Mouse (Mus musculus): ENCODE results near the gene Myom1.

The Myom1 gene

DNA sequence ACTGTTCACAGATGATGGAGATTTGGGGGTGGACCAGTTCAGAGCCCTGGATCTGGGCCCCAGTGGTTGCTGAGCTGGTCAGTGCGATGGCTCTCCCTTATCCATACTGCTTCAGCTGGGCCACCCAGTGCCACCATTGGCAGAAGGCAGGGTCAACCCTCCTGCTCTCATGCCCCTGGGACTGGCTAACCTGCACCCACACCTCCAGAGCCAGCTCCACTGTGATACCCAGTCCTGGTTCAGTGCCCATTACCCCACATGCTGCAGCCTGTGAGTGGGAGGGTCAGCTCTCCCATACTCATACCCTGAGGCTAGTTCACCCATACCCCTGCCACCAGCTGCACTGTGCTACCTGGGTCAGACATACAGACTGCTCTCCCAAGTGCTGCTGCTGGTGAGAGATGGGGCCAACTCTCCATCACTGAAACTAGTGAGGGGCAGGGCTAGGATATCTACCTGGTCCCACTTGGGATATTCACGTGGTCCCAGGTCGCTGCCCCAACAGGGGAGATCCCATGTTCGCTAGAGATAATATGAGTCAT lies 15.1 kb downstream of the Myom1 start:
- in situ Hi-C loops (cut with MseI, MboI) = no loop called here

DNA sequence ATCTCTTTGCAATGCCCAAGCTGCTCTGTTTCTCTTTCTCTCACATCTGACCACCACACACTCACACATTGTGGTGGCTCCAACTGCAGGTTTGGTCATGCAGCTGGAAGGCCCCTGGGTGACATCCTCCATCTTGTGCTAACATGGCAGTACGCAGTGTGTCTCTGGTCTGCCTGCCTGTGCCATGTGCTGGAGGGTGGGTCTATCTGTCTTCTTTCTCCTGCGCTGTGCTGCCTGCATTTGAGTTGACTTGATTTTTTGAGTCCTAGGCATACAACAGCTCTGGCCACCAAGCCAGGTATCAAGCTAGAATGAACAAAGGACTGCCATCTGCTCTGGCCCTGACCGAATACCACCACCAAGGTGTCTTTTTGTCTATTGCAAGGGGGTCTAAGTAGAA lies 15.7 kb downstream of the Myom1 start:
- in situ Hi-C loops (cut with MseI, MboI) = no loop called here

DNA sequence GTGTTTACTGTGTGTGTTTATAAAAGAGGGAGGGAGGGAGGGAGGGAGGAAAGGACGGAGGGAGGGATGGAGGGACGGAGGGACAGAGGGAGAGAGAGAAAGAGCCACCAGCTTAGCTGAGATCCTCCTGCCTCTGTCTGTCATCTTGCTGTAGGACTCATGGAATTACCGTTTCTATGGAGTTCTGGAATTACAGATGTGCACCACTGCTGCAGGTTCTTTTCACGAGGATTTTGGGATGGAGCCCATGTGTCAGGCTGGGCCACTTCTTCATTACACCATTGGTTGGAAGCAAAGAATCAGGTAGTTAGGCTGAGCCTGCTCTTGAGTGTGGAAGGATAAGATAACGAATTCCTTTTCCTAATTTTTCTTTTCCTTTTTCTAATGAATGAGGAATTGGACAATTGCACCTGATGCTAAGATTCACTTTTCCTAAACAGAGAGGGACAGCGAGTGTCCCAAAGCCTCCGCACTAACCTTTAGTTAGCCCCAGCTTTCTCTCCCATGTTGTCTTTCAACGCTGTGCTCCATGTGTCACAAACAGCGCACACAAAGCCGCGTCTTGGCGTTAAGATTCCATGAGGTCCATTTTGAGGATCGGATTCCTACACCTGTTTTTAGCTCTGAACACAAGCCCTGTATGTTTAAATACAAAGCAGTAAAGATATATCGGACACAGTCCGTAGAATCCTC lies 16.3 kb downstream of the Myom1 start:
- in situ Hi-C loops (cut with MseI, MboI) = no loop called here

DNA sequence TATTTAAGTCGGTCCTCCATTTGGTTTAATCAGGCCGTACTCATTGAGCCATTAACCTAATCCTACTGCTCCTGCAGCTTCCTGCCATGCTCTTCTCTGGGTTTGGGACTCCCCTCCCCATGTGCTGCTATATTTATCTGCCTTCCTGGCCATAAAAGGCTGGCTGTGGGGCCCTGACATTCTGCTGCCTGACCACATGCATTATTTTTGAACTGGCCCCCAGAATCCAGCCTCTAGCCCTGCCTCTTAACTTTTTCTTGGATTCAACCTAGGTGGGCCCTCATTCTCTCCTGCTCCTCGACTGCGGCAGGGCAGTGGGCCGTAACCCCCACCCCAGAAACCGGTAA lies 16.8 kb downstream of the Myom1 start:
- in situ Hi-C loops (cut with MseI, MboI) = no loop called here

DNA sequence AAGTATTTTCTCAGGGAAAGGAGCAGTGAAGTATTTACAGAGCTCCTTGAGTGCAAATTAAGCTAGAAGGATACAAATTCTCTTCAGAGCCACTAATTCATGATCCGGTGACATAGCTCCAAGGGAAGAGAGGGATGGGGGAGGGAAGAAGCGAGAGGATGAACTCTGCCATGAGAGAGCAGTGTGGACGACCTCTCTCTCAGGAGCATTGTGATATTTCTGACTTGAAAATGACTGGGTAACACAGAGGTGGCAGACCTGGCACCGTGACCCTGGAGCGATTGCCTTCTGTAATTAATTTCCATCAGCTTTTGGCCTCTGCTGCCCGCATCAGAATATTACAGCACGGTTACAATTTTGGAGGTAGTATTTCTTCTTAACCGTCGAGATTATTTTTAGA lies 17.4 kb downstream of the Myom1 start:
- in situ Hi-C loops (cut with MseI, MboI) = no loop called here

DNA sequence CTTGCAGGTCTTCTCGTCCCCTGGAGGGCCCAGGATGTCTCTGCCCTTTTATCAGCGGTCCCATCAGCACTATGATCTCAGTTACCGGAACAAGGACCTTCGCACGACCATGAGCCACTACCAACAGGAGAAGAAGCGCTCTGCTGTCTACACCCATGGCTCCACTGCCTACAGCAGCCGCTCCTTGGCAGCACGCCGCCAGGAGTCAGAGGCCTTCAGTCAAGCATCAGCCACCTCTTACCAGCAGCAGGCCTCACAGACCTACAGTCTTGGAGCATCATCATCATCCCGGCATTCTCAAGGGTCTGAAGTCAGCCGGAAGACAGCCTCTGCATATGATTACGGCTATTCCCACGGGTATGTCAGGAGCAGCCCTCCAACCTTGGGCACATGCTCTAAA lies 20.4 kb downstream of the Myom1 start:
- in situ Hi-C loops (cut with MseI, MboI) = no loop called here

DNA sequence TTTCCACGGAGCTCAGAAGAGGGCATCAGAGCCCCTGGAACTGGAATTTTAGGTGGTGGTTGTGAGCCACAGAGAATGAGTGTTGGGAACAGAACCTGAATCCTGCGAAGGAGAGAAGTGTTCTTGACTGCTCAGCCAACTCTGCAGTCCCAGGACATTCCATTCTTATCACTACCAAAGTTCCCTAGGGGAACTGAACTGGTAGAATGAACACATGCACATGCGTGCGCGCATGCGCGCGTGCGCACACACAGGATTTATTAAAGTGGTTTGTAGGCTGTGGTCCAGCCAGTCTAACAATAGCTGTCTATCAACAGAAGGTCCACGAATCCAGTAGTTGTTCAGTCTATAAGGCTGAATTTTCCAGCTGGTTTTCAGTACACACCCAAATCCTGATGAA lies 21.6 kb downstream of the Myom1 start:
- in situ Hi-C loops (cut with MseI, MboI) = no loop called here

DNA sequence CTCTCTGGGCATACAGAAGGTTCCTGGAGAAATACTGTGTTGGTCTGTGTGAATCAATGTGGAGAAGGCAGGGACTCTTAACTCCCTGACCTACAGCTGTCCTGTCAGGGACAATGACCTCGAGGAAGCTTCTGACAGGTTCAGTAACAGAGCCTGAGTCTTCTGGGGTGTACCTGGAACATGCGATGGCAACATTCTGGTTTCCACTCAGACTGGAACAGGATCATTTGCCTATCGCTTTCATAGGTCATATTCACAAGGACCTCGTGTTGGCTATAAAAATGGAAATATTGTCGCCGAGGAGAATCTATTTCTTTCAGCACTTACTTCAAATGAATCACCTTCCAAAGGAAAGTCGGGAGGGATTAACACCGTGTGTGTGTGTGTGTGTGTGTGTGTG lies 23.5 kb downstream of the Myom1 start:
- in situ Hi-C loops (cut with MseI, MboI) = no loop called here

DNA sequence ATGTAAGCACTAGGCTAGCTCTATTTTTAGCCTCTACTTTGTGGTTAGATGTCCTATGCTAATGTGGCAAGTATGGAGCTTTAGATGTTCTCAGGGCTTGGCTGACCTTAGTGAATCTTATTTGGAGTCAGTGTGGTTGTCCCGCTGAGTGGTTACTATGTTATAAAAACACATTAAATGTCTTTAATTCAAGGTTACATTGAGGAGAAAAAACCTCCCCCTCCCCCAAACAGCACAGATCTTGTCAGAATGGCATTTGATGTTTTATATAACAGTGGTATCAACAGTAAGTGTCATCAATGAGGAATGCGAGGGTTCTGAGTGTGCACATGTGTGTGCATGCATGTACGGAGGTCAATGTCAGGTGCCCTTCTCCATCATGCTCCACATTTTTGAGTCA lies 24.8 kb downstream of the Myom1 start:
- in situ Hi-C loops (cut with MseI, MboI) = no loop called here

DNA sequence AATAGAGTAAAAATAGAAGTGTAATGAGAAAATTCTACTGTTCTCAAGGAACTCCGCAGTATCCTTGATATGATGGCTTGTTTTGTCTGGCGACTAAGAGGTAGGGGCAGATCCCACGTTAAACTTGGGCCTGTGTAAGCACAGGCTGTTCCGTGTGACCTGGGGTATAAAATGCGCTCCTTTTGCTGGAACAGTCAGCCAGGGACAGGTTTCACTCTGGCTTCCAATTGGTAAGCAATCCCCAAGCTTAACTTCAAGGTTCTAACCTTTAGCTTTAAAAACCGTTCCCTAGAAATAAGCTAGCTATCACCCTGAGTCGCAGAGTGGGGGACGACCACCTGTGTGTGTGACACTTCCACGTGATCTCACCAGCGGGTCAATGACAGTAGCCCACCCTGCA lies 30.3 kb downstream of the Myom1 start:
- in situ Hi-C loops (cut with MseI, MboI) = no loop called here

DNA sequence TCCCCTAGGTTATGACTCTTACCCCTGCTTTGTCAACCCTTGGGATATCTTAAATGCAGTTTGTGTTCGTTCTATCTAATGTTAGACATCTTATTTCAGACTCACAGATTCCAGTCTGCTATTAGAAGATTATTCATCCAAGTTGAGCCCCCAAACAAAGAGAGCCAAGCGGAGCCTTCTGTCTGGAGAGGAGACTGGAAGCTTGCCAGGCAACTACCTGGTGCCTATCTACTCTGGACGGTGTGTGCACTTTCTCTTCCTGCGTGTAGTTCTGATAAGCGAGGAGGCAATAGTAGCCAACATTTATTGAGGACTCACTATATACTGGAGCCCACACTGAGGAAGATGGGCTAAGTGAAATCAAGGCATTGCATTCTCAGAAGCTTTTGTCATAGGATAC lies 32.0 kb downstream of the Myom1 start:
- in situ Hi-C loops (cut with MseI, MboI) = no loop called here

DNA sequence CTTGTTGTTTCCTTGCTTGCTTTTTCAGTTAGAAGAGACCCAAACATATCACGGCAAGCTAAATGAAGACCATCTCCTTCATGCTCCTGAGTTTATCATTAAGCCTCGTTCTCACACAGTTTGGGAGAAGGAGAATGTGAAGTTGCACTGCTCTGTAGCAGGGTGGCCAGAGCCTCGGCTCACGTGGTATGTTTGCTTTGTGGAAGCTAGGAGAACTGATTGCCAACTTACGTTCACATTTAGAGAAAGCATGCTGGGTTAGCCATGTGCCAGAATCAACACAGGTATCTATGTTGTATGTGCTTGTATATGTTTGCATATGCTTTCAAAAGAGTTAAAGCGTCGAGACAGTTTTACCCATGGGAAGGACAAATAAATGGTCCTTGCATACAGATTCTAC lies 34.8 kb downstream of the Myom1 start:
- in situ Hi-C loops (cut with MseI, MboI) = no loop called here

DNA sequence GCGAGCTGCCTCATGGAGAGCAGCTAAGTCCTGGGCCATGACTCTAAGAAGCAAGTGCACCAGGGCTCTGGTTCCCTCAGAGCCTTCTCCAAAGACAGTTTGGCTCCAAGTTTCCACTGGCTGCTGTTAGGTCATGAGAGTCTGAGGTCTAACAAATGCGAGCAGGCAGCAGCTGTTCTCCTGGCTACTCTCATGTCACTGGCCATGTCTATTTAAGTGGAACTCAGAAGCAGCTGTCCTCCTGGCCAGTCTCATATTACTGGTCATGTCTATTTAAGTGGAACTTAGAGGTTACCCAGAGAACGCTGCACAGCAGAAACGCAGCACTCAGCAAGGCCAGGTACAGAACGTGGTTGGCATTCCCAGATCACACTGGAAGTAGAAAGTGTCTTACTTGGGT lies 36.4 kb downstream of the Myom1 start:
- in situ Hi-C loops (cut with MseI, MboI) = no loop called here

DNA sequence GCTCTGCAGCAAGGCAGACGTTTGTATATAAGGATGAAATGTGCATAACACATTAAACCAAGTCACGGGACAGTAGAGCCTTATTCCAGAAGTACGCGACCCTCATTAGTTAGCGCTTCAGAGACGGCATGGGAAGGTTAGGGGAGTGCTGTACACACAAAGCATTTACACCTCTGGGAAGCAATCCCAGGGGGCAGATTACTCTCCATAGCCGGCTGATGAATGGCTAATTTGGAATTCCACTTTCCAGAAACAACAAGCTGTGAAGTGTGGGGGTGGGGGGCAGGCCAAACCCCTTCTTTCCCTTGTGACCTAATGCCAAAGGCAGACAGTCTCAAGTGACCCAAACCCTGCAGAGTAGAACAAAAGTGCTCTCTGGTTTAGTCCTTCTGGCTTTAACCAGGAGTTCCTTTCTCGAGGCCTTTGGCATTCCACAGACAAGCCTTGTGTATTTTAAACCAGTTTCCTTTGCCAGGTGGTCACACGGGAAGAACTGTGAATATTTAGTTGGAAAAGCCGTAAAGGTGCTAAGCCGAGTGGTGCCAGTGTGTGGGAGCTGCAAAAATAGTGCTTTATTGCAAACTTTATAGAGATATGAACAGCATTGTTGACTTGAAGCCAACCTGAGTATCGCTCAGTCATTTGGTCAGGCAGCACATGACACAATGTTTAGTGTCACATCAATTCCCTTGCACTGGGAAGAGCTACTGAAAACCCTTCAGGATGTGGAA lies 37.6 kb downstream of the Myom1 start:
- in situ Hi-C loops (cut with MseI, MboI) = no loop called here

DNA sequence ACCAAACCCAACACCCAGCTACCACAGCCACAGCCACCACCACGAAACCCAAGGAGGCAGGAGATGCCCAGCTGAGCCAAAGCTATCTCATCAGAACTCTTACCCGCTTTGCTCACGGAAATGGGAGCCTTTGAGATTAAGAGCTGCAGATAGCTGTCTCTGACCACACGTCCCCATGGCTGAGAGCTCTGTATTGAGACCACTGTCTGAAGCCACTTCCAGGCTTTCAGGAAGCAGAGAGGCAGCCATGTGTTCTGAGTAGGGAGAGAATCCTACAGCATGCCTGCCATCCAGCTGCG lies 38.1 kb downstream of the Myom1 start:
- in situ Hi-C loops (cut with MseI, MboI) = no loop called here

DNA sequence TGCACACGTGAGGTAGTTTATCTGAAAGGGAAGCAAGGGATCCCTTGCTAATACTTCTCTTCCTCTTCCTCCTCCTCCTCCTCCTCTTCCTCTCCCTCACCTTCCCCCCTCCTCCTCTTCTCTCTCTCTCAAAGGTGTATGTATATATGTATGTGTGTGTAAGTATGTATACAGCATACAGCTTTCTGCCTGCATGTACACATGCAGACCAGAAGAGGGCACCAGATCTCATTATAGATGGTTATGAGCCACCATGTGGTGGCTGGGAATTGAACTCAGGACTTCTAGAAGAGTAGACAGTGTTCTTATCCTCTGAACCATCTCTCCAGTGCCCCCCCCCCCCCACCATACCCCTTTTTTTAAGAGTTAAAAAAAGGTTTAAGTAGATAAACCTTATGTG lies 40.2 kb downstream of the Myom1 start:
- in situ Hi-C loops (cut with MseI, MboI) = no loop called here

DNA sequence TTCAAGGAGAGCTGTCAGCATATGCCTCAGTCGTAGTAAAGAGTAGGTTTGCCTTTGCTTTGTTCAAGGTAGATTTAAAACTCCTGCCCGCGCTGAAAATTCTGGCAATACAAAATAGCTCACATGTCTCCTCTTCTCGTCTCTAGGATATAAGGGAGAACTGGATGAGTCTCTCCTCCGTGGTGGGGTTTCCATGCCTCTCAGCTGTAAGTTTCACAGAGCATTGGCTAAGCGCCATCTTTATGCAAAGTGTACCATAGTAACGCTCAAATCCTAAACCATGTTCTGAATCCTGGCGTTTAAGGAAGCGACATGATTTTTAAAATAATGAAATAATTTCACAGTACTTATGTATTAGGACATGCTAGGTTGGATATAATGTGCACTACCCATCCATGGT lies 43.2 kb downstream of the Myom1 start:
- in situ Hi-C loops (cut with MseI, MboI) = no loop called here

DNA sequence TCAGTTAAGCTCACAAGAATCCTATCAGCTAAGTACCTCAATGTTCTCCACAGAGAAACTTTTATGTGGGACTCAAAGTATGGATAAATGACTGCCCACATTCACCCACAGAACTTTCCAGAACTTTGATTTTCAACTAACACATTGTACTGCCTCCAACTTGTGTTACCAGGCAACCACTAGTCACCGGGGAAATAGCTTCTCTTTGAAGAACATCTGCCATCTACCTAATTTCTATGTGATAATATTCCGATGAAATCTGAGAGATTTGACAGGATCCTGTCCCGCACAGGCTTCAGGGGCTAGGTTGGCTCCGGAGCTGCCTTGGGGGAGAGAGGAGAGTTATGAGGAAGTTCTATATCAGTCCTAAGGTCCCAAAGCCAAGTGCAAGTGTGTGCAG lies 44.4 kb downstream of the Myom1 start:
- in situ Hi-C loops (cut with MseI, MboI) = no loop called here

DNA sequence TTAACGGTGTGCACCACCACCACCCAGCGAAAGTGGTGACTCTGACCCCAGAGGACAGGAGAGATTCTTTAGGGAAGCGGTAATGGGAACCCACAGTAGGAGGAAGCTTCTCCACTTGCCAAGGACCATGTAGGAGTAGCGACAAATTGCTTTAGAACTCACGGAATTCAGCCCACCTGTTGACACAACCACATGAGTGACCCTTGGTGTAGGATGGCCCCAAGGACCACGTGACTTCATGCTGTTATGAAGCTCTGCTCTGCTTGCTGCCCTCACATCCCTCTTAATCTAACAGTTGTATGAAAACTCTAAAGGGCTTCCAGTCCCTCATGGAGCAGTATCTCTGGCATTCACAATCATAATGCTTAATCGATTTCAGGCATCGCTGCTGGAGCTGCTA lies 46.9 kb downstream of the Myom1 start:
- in situ Hi-C loops (cut with MseI, MboI) = no loop called here

DNA sequence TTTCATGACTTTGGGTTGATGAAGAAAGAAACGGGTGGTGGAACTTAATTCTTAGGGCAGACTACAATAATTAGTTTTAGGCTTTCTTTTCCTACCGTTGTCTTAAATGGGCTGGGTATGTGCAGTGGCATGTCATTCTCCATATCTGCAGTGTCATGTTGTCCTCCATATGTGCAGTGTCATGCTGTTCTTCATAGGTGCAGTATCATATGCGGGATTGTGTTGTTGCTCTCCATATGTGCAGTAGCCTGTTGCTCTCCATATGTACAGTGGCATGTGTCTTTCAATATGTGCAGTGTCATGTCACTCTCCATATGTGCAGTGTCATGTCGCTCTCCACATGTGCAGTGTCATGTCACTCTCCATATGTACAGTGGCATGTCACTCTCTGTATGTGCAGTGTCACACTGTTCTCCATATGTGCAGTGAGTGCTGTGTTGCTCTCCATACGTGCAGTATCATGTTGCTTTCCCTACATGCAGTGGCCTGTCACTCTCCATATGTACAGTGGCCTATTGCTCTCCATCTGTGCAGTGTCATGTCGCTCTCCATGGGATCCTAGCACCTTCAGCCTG lies 50.8 kb downstream of the Myom1 start:
- in situ Hi-C loops (cut with MseI, MboI) = no loop called here

DNA sequence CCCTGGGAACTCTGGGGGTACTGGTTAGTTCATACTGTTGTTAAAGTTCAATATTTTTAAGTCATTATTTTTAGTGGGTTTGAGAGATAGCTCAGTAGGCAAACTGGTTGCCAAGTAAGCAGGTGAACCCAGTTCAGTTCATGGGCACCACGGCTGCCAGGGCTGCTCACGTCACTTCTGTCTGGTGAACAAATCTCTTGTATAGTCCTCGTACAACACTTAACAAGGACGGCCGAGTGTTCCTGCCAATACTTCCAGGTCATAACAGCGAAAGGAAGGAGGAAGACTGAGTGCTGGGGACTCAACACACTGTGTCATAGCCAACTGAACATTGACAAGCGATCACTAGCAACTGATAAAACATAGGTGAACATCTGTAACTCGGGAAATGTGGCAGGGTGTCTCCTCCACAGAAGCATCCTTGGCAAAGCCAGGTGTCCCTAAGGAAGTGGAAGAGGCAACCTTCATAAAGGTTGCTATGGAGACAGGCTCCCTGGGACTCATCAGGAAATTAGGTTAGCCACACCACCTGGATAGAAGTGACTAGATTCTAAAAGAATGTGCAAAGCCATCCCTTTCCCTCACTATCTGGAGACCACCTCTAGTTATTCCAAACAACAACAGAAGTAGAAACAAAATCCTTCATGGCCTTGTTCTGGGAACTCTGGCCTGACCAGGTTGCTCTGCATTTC lies 52.9 kb downstream of the Myom1 start:
- in situ Hi-C loops (cut with MseI, MboI) = no loop called here

DNA sequence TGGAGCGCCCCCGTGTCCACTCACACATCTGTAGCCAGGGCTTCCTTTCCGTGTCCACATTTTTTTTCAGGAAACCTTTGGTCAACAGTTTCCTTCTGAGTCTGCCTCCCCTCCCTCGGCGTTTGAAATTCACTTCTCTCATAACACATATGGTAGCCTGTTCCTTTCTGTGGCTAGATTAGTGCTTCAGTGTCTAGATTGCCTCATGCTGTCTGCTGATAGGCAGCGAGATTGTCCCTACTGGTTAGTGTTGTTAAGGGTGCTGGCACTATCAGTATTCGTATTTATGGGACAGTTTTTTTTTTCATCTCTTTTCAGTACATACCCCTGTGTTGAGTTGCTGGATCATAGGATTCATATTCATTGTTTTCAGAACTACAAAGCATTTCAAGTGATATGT lies 54.0 kb downstream of the Myom1 start:
- in situ Hi-C loops (cut with MseI, MboI) = no loop called here

DNA sequence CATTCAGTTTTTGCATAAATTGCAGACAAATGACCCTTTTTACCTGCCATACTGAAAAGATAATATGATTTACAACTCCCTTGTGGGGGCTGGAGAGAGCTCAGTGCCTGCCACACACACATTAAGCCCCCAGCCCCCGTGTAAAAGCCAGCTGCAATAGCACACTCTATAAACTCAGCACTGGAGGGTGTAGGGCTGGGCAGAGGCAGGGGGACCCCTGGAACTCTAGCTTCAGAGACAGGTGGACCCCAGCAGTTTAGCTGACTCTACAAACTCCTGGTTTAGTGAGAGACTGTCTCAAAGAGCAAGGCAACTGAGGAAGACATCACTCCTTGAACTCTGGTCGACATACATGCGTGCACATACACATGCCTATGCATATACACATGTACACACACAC lies 55.3 kb downstream of the Myom1 start:
- in situ Hi-C loops (cut with MseI, MboI) = no loop called here

All from mouse trophoblast stem cell (cell line).